Mouse (Mus musculus) MEL (cell line): ENCODE measurements around the gene Nbas. TPM values are rescaled to one million over a fixed set of nuclear protein-coding genes. Genes with fewer than 3 reads are reported as not detected.

Experiments
- DNase-seq: peaks from one replicate; pipeline ENCODE4 v3.0.0; 2011; ENCODE audit warnings: low read depth, low spot score
- H3K27ac ChIP-seq: 2 replicates; pipeline ENCODE4 v1.5.1; 2012; ENCODE audit warnings: low read depth, mild to moderate bottlenecking, control low read depth, low read length, moderate library complexity; ENCODE audit not compliant: control insufficient read depth
- H3K27me3 ChIP-seq, 2 experiments: fragments of 150-350 bp in 1 of 2; sonication (generic) in 1 of 2; 2 replicates each; pipeline ENCODE4 v1.6.1; 2012; ENCODE audit warnings: low read length in 2 of 2, mild to moderate bottlenecking in 2 of 2, improper control_type of control experiment in 1 of 2, moderate library complexity in 1 of 2; ENCODE audit not compliant: insufficient read depth in 2 of 2, control insufficient read depth in 1 of 2
- H3K36me3 ChIP-seq, 2 experiments: 2 replicates each; pipeline ENCODE4 v1.6.1; 2012 to 2014; ENCODE audit warnings: low read length in 2 of 2, improper control_type of control experiment in 1 of 2, inconsistent platforms in 1 of 2, mild to moderate bottlenecking in 1 of 2; ENCODE audit not compliant: insufficient read depth in 2 of 2, control insufficient read depth in 1 of 2
- H3K4me1 ChIP-seq, 2 experiments: fragments of 150-350 bp in 1 of 2; sonication (generic) in 1 of 2; 2 replicates each; pipeline ENCODE4 v1.6.1; 2012; ENCODE audit warnings: low read length in 2 of 2, improper control_type of control experiment in 1 of 2, mild to moderate bottlenecking in 1 of 2; ENCODE audit not compliant: insufficient read depth in 2 of 2, control insufficient read depth in 1 of 2
- H3K4me3 ChIP-seq, 2 experiments: fragments of 150-350 bp in 1 of 2; sonication (generic) in 1 of 2; 2 replicates each; pipeline ENCODE4 v1.5.1; 2012; ENCODE audit warnings: low read depth in 2 of 2, low read length in 2 of 2, mild to moderate bottlenecking in 2 of 2, moderate library complexity in 2 of 2, control low read depth in 1 of 2, improper control_type of control experiment in 1 of 2; ENCODE audit not compliant: control insufficient read depth in 1 of 2, insufficient read depth in 1 of 2
- H3K79me2 ChIP-seq: 2 replicates; pipeline ENCODE4 v1.6.1; 2012; ENCODE audit warnings: mild to moderate bottlenecking, low read length, moderate library complexity; ENCODE audit not compliant: control insufficient read depth, poor library complexity, insufficient read depth
- H3K9ac ChIP-seq: 2 replicates; pipeline ENCODE4 v1.6.1; 2012; ENCODE audit warnings: low read depth, mild to moderate bottlenecking, control low read depth, low read length, moderate library complexity; ENCODE audit not compliant: control insufficient read depth, poor library complexity, severe bottlenecking
- H3K9me3 ChIP-seq: fragments of 150-350 bp; sonication (generic); replicated peaks from 2 replicates; pipeline ENCODE4 v1.6.1; 2012; ENCODE audit warnings: mild to moderate bottlenecking, low read length, improper control_type of control experiment, moderate library complexity; ENCODE audit not compliant: insufficient read depth
- BHLHE40 ChIP-seq: IDR thresholded peaks from 2 replicates; pipeline ENCODE4 v1.6.1; 2012; ENCODE audit warnings: low read depth, mild to moderate bottlenecking, inconsistent platforms, low read length, improper control_type of control experiment, borderline replicate concordance
- CHD1 ChIP-seq: IDR thresholded peaks from 2 replicates; pipeline ENCODE4 v1.6.1; 2012; ENCODE audit warnings: low read depth, mild to moderate bottlenecking, inconsistent platforms, low read length, improper control_type of control experiment
- CHD2 ChIP-seq: IDR thresholded peaks from 2 replicates; pipeline ENCODE4 v1.6.1; 2011; ENCODE audit warnings: low read length, improper control_type of control experiment
- CTCF ChIP-seq, 3 experiments: IDR thresholded peaks in 2 of 3; conservative IDR thresholded peaks in 1 of 3; 2 replicates each; pipeline ENCODE4 v1.5.1; 2011 to 2012; ENCODE audit warnings: low read length in 3 of 3, low read depth in 2 of 3, mild to moderate bottlenecking in 2 of 3, improper control_type of control experiment in 1 of 3, inconsistent platforms in 1 of 3, mixed read lengths in 1 of 3, moderate library complexity in 1 of 3; ENCODE audit not compliant: control insufficient read depth in 1 of 3, insufficient read depth in 1 of 3, poor library complexity in 1 of 3, severe bottlenecking in 1 of 3
- E2F4 ChIP-seq: IDR thresholded peaks from 2 replicates; pipeline ENCODE4 v1.6.1; 2011; ENCODE audit warnings: low read depth, low read length, improper control_type of control experiment, borderline replicate concordance
- ELF1 ChIP-seq: IDR thresholded peaks from 2 replicates; pipeline ENCODE4 v1.6.1; 2014; ENCODE audit warnings: low read depth, mild to moderate bottlenecking, inconsistent platforms, low read length, improper control_type of control experiment, moderate library complexity
- EP300 ChIP-seq, 2 experiments: IDR thresholded peaks; 2 replicates each; pipeline ENCODE4 v1.6.1; 2011; ENCODE audit warnings: improper control_type of control experiment in 2 of 2, low read length in 2 of 2, low read depth in 1 of 2, mild to moderate bottlenecking in 1 of 2
- ETS1 ChIP-seq: IDR thresholded peaks from 2 replicates; pipeline ENCODE4 v1.6.1; 2012; ENCODE audit warnings: low read depth, mild to moderate bottlenecking, inconsistent platforms, low read length, improper control_type of control experiment, moderate library complexity
- GABPA ChIP-seq: IDR thresholded peaks from 2 replicates; pipeline ENCODE4 v1.6.1; 2012; ENCODE audit warnings: low read depth, mild to moderate bottlenecking, inconsistent platforms, low read length, improper control_type of control experiment, moderate library complexity
- GATA1 ChIP-seq: IDR thresholded peaks from 2 replicates; pipeline ENCODE4 v1.6.1; 2011; ENCODE audit warnings: low read depth, low read length, improper control_type of control experiment
- HCFC1 ChIP-seq: IDR thresholded peaks from 2 replicates; pipeline ENCODE4 v1.6.1; 2012; ENCODE audit warnings: low read depth, mild to moderate bottlenecking, inconsistent platforms, low read length, improper control_type of control experiment, moderate library complexity
- JUND ChIP-seq: IDR thresholded peaks from 2 replicates; pipeline ENCODE4 v1.6.1; 2011; ENCODE audit warnings: low read depth, mild to moderate bottlenecking, improper control_type of control experiment, low read length
- KAT2A ChIP-seq: conservative IDR thresholded peaks from 2 replicates; pipeline ENCODE4 v1.6.1; 2012; ENCODE audit warnings: low read depth, low read length, improper control_type of control experiment, inconsistent platforms
- MAFK ChIP-seq: IDR thresholded peaks from 2 replicates; pipeline ENCODE4 v1.6.1; 2011; ENCODE audit warnings: low read depth, mild to moderate bottlenecking, low read length, improper control_type of control experiment, borderline replicate concordance
- MAZ ChIP-seq: IDR thresholded peaks from 2 replicates; pipeline ENCODE4 v1.6.1; 2012; ENCODE audit warnings: low read depth, mild to moderate bottlenecking, inconsistent platforms, low read length, improper control_type of control experiment
- MEF2A ChIP-seq: IDR thresholded peaks from 2 replicates; pipeline ENCODE4 v1.6.1; 2014; ENCODE audit warnings: low read depth, mild to moderate bottlenecking, inconsistent platforms, low read length, improper control_type of control experiment; ENCODE audit not compliant: poor library complexity, insufficient replicate concordance, severe bottlenecking; ENCODE audit errors: extremely low read depth
- MXI1 ChIP-seq: IDR thresholded peaks from 2 replicates; pipeline ENCODE4 v1.6.1; 2011; ENCODE audit warnings: mild to moderate bottlenecking, low read depth, low read length, improper control_type of control experiment
- MYB ChIP-seq: IDR thresholded peaks from 2 replicates; pipeline ENCODE4 v1.6.1; 2011; ENCODE audit warnings: mild to moderate bottlenecking, low read depth, low read length, improper control_type of control experiment
- MYC ChIP-seq: IDR thresholded peaks from 2 replicates; pipeline ENCODE4 v1.6.1; 2011; ENCODE audit warnings: low read depth, mild to moderate bottlenecking, low read length, improper control_type of control experiment, moderate library complexity
- NELFE ChIP-seq: IDR thresholded peaks from 2 replicates; pipeline ENCODE4 v1.6.1; 2011; ENCODE audit warnings: low read depth, low read length, improper control_type of control experiment
- NRF1 ChIP-seq: IDR thresholded peaks from 2 replicates; pipeline ENCODE4 v1.6.1; 2014; ENCODE audit warnings: low read depth, mild to moderate bottlenecking, inconsistent platforms, low read length, improper control_type of control experiment, moderate library complexity; ENCODE audit not compliant: poor library complexity, insufficient read depth, severe bottlenecking
- POLR2A ChIP-seq, 2 experiments: IDR thresholded peaks; 2 replicates each; pipeline ENCODE4 v1.6.1; 2011 to 2012; ENCODE audit warnings: low read length in 2 of 2, mild to moderate bottlenecking in 2 of 2, control low read depth in 1 of 2, improper control_type of control experiment in 1 of 2, low read depth in 1 of 2, moderate library complexity in 1 of 2; ENCODE audit not compliant: control insufficient read depth in 1 of 2, insufficient read depth in 1 of 2, poor library complexity in 1 of 2
- POLR2AphosphoS2 ChIP-seq: IDR thresholded peaks from 2 replicates; pipeline ENCODE4 v1.6.1; 2011; ENCODE audit warnings: low read length, improper control_type of control experiment
- POLR2AphosphoS5 ChIP-seq: IDR thresholded peaks from 2 replicates; pipeline ENCODE4 v1.6.1; 2012; ENCODE audit warnings: low read depth, borderline replicate concordance, mild to moderate bottlenecking, inconsistent platforms, low read length, moderate library complexity, mixed read lengths
- RAD21 ChIP-seq: IDR thresholded peaks from 2 replicates; pipeline ENCODE4 v1.6.1; 2011; ENCODE audit warnings: mild to moderate bottlenecking, low read depth, low read length, improper control_type of control experiment
- RCOR1 ChIP-seq: IDR thresholded peaks from 2 replicates; pipeline ENCODE4 v1.6.1; 2012; ENCODE audit warnings: low read depth, mild to moderate bottlenecking, inconsistent platforms, low read length, improper control_type of control experiment
- SMC3 ChIP-seq: IDR thresholded peaks from 2 replicates; pipeline ENCODE4 v1.6.1; 2011; ENCODE audit warnings: low read depth, low read length, improper control_type of control experiment
- TAL1 ChIP-seq: IDR thresholded peaks from 2 replicates; pipeline ENCODE4 v1.6.1; 2012; ENCODE audit warnings: mild to moderate bottlenecking, inconsistent platforms, low read length, moderate library complexity, mixed read lengths
- TBP ChIP-seq: IDR thresholded peaks from 2 replicates; pipeline ENCODE4 v1.8.0; 2011; ENCODE audit warnings: low read depth, low read length, improper control_type of control experiment
- TCF12 ChIP-seq: IDR thresholded peaks from 2 replicates; pipeline ENCODE4 v1.6.1; 2014; ENCODE audit warnings: low read depth, mild to moderate bottlenecking, inconsistent platforms, low read length, improper control_type of control experiment, moderate library complexity
- UBTF ChIP-seq: IDR thresholded peaks from 2 replicates; pipeline ENCODE4 v1.6.1; 2012; ENCODE audit warnings: low read depth, mild to moderate bottlenecking, inconsistent platforms, low read length, improper control_type of control experiment, moderate library complexity, borderline replicate concordance; ENCODE audit not compliant: insufficient read depth
- USF1 ChIP-seq: IDR thresholded peaks from 2 replicates; pipeline ENCODE4 v1.6.1; 2014; ENCODE audit warnings: low read depth, mild to moderate bottlenecking, inconsistent platforms, low read length, improper control_type of control experiment, moderate library complexity
- ZC3H11A ChIP-seq: IDR thresholded peaks from 2 replicates; pipeline ENCODE4 v1.6.1; 2012; ENCODE audit warnings: low read depth, mild to moderate bottlenecking, inconsistent platforms, low read length, improper control_type of control experiment
- ZKSCAN1 ChIP-seq: IDR thresholded peaks from 2 replicates; pipeline ENCODE4 v1.6.1; 2012; ENCODE audit warnings: low read depth, mild to moderate bottlenecking, inconsistent platforms, low read length, improper control_type of control experiment, moderate library complexity
- ZMIZ1 ChIP-seq: IDR thresholded peaks from 2 replicates; pipeline ENCODE4 v1.6.1; 2012; ENCODE audit warnings: low read depth, mild to moderate bottlenecking, inconsistent platforms, low read length, improper control_type of control experiment, moderate library complexity
- ZNF384 ChIP-seq: IDR thresholded peaks from 2 replicates; pipeline ENCODE4 v1.6.1; 2012; ENCODE audit warnings: low read depth, mild to moderate bottlenecking, inconsistent platforms, low read length, improper control_type of control experiment
- polyA plus RNA-seq, 2 experiments: library from polyadenylated mRNA; stranded (reverse) in 1 of 2; unstranded in 1 of 2; fragments of >175 nt in 1 of 2; fragments of >200 nt in 1 of 2; gene quantifications; 2 replicates each; pipeline versions ENCODE4 v1.2.1 to v1.2.4; 2012; ENCODE audit warnings: low replicate concordance in 2 of 2, low read depth in 1 of 2; ENCODE audit not compliant: insufficient read length in 2 of 2, insufficient read depth in 1 of 2, missing spikeins in 1 of 2
- total RNA-seq: library from RNA; depleted of rRNA; stranded (reverse); fragments of 300-350 nt; gene quantifications from 2 replicates; pipeline ENCODE4 v1.2.3, GENCODE M21; 2012; rRNA removed

Gene Nbas
- 24.2 and 26.6 TPM in 2 replicates for total RNA-seq
- 10 to 100 TPM in 1 of 2 experiments, not detected in 1; 25.7 TPM for polyA plus RNA-seq

- peak within 1 kb of the TSS; percentile 71 for H3K27ac ChIP-seq
- no peaks in the 10 kb centered on the region for H3K9me3 ChIP-seq
- peaks cover 13% of the 10 kb centered on the region for H3K79me2 ChIP-seq
- H3K4me1 ChIP-seq, result peaks cover 3 to 9% of the 10 kb centered on the region in 2 experiments; a peak in 3 of 4 replicates
- peak within 1 kb of the TSS; percentile 95 for H3K9ac ChIP-seq
- peaks cover 2 to 8% of the 10 kb centered on the region in 2 experiments; a peak in 2 of 4 replicates for H3K36me3 ChIP-seq
- no peaks in the 10 kb centered on the region for H3K27me3 ChIP-seq
- DNase-seq, result peak; percentile 90
- peak within 1 kb of the TSS; percentile 73 to 94 for H3K4me3 ChIP-seq
- TF ChIP-seq BHLHE40 (no peak), TBP (peak; percentile 81), ZNF384 (no peak), MEF2A (no peak), UBTF (no peak), ELF1 (peak; percentile 51; the same call in 1 of the 2 replicates), CHD2 (no peak), MYC (no peak), POLR2A (IDR thresholded peaks at IDR 0.05; ENCODE audit: control insufficient read depth in 1 of 2, insufficient read depth in 1 of 2, low read depth in 1 of 2, low read length in 2 of 2, poor library complexity in 1 of 2) (peak; percentile 71 to 75; a peak in 3 of 4 replicates), CTCF (IDR thresholded peaks at IDR 0.05 in 2 of 3, conservative IDR thresholded peaks at IDR 0.05 in 1 of 3; ENCODE audit: control insufficient read depth in 1 of 3, insufficient read depth in 1 of 3, low read depth in 2 of 3, low read length in 3 of 3, poor library complexity in 1 of 3, severe bottlenecking in 1 of 3) (no peak), POLR2AphosphoS5 (no peak), ZC3H11A (no peak), E2F4 (no peak), MAZ (peak; percentile 73; the same call in 1 of the 2 replicates), JUND (no peak), ZMIZ1 (no peak; the same call in 1 of the 2 replicates), GABPA (no peak), KAT2A (peak; percentile 41; the same call in 1 of the 2 replicates), ETS1 (0 out of 2 replicates have a peak, but pooled peaks have one; percentile 29), HCFC1 (peak; percentile 85), RCOR1 (no peak), TAL1 (no peak), ZKSCAN1 (no peak), MYB (no peak), TCF12 (peak; percentile 50; the same call in 1 of the 2 replicates), USF1 (no peak), SMC3 (no peak), POLR2AphosphoS2 (peak; percentile 76; the same call in 1 of the 2 replicates), RAD21 (no peak), NELFE (peak; percentile 82), GATA1 (no peak), CHD1 (no peak), MAFK (no peak), NRF1 (no peak), EP300 (IDR thresholded peaks at IDR 0.05; ENCODE audit: low read depth in 1 of 2, low read length in 2 of 2) (no peak), MXI1 (no peak; the same call in none of the 2 replicates)
These were observed at the start of gene Nbas for GRCm38 (mm10) chr12:13268826-13269449. TSS of gene Nbas (plus strand) at chr12:13269133.
